Mouse (Mus musculus): ENCODE results near the gene Tef. TPM values are rescaled to one million over a fixed set of nuclear protein-coding genes. Genes with fewer than 3 reads are reported as not detected.

Gene Tef
- 100 to 1,000 TPM; 121 to 143 TPM for total RNA-seq (2021)

DNA sequence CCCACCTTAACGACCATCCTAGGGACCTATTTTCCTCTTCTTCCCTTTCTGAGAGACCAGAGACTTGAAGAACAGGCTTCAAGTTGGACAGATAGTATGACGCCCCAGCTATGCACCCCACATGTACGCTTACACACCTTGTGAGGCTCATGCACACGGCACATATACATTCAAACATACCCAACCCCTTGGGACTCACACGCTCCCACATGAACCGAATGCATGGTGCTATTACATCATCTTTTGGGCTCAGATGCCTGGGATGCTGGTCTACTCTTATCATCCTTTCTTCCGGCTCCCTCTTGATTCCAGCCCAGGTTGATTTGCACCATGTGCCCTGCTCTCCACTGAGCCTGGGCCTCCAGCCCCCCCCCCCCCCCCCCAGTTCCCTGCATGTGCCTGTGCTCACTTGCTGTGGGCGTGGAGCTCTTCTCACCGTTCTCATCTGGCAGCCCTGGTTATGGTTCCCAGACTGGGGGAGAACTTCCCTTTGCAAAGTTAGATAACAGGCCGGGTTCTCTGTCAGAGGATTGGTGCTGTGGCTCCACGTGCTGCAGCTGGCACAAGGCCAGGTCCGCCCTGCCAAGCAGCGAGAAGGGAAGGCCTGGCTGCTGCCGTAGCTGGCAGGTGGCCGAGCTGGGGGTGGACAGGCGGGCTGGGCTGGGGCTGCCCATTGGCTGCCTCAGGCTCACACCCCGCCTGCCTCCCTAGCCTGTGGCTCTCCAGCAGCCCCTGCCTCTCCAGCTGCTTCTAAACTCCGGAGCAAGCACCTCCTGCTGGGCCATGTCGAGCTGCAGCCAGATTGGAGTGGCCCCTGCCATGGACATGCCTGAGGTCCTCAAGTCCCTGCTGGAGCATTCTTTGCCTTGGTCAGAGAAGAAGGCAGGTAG is at the start of gene Tef:
Gene Tef (plus strand): TSS at position 421 of the 890 bp plus-strand sequence.
- peak; percentile 99 to 100 for DNase-seq (ENCODE audit: extremely low spot score in 1 of 2, low spot score in 2 of 2)
- intact Hi-C loops (cut with DNase I), result no loop called here

DNA sequence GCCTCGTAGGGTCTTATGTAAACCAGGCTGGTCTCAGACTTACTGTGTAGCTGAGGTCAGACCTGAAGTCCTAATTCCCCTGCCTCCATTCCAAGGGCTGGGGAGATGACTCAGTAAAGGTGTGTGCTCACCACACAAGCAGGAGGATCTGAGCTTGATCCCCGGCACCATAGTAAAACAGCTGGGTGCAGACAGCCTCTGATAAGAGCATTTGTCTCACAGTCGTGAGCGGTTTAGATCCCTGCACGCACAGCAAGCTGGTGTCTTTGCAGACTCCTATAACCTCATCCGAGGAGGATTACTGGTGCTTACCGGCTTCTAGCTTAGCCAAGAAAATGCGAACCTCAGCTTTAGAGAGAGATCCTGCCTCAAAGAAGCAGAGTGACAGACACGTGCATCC is 48.6 kb upstream of the Tef start:
- intact Hi-C loops (cut with DNase I), result no loop called here
- no peak for DNase-seq (ENCODE audit: extremely low spot score in 1 of 2, low spot score in 2 of 2)

DNA sequence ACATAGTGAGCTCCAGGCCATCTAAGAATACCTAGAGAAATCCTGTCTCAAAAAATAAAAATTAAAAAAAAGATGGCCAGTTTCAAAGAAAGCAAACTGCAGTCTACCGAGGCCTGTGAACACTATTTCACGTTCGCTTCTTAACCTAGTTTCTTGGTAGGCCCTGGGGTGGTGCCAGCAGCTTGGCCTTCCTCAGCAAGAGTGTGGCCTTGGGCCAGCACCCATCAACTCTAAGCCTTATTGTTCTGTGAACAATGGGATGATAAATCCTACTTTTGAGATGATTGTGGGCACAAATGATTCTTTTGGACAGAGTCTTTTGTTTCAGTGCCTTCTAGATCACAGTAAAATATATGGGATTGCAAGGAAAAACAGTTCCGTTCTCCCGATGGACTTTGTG is 43.5 kb upstream of the Tef start:
- intact Hi-C loops (cut with DNase I), result no loop called here

DNA sequence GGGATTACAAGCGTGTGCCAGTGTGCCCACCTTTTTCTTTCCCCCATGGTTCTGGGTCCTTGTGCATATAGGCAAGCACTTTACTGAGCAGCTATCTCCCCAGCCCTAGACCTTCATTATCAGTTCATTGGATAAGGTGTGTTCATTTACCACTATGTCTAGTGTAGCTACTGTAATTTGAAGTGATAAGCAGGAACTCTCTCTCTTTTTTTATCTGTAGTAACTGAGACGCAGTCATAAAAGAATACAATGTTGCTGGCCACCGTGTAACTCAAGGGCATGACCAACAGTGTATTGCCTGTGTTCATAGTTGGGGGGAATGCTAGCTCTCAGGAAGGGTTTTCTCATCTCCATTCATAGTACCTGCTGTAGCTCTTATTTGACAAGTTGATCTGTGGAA is 42.7 kb upstream of the Tef start:
- intact Hi-C loops (cut with DNase I), result no loop called here
- DNase-seq (ENCODE audit: extremely low spot score in 1 of 2, low spot score in 2 of 2), result no peak

More for the DNA sequence above, 43.5 kb upstream of the Tef start:
- no peak for DNase-seq (ENCODE audit: extremely low spot score in 1 of 2, low spot score in 2 of 2)

DNA sequence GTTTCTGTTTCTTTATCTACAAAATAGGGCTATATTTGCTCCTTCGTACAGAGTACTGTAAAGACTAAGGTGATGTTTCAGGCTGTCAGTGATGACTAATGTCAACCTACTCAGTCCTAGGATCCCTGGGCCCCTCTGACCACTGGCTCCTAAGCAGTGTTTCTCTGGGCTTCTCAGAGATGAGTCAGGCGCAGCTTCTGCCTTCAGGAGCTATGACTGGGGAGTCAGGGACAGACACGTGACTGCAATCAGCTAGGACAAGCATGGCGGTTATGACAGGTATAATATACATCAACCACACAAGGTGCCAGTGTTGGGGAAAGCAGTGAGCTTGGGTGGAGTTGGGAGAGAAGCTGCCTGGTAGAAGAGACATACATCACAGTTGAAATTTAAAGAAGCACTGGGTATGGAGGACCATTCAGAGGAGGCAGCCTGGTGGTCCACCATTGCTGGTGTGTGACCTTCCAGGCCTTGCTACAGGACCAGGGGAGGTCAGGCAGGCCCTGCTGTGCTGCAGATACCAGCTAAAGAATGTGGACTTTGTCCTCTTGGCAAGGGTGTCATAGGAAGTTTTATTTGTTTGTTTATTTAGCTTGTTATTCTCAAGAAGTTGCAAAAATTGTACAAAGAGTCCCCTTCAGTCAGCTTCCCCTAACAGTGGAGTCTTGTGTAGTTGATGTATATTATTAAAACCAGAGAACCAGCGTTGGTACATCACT is 41.7 kb upstream of the Tef start:
- intact Hi-C loops (cut with DNase I), result no loop called here
- DNase-seq (ENCODE audit: extremely low spot score in 1 of 2, low spot score in 2 of 2), result no peak

DNA sequence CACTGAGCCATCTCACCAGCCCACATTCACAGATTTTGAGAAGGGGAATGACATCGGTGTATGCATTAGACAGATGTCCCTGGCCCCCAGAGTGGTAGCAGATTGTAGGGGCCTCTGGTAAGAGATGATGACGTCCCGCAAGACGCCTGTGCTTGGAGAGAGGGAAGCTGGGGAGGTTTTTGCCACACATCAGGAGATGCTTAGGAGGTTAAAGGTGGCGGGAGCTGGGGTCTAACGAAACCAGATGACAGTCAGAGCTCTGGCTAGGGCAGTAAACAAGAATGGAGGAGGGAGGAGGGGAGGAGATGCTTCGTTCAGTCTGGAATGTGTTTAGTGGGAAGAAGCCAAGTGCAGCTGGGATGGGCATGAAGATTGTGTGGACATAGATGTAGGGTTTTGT is 40.8 kb upstream of the Tef start:
- no peak for DNase-seq (ENCODE audit: extremely low spot score in 1 of 2, low spot score in 2 of 2)

DNA sequence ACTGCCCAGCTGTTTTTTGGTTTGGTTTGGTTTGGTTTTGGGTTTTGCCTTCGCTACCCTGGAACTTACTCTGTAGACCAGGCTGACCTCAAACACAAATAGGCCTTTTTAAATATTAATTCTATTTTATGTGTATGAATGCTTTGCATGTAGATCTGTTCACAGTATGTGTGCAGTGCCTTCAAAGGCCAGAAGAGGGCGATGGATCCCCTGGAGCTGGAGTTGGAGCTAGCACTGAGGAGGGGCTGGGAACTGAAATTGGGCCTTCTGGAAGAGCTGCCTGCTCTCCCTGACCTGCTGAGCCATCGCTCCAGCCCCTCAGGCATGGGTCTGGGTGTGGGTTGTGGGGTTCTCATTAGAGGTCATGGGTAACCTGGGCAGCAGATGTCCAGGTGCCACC is 40.3 kb upstream of the Tef start:
- intact Hi-C loops (cut with DNase I), result no loop called here
- DNase-seq (ENCODE audit: extremely low spot score in 1 of 2, low spot score in 2 of 2), result no peak

More for the DNA sequence above, 40.8 kb upstream of the Tef start:
- intact Hi-C loops (cut with DNase I), result no loop called here

DNA sequence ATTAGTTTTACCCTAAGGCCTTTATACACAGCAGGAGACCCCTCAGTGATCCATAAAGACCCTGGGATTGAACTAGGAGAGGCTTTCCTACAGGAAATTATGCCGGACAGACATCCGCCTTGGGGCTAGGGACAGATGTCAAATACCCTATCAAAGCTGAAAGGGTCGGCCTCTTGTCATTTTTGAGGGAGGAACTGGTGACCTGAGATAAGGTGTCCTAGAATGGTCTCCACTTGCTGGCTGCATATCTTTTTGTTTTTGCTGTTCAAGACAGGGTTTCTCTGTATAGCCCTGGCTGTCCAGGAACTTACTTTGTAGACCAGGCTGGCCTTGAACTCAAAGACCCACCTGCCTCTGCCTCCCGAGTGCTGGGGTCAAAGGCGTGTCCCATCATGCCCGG is 37.6 kb upstream of the Tef start:
- no peak for DNase-seq (ENCODE audit: extremely low spot score in 1 of 2, low spot score in 2 of 2)
- intact Hi-C loops (cut with DNase I), result no loop called here

DNA sequence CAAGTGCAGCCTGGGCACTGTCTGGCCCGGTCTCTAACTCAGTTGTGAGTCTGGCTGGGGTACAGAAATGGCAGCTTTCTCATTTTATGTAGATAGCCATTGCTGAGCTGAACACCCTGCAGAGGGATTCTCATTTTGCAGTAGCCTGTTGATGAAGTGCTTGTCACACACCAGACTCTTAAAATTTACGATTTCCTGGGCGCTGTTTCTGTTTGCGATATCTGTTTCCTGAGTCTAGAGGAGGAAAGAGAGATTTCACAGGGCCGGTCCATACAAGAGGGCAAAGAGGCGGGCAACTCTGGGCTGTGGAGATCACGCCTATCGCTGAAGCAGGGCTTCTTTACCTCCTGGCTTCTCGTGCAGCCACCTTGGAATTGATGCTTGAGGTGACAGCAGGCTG is 36.6 kb upstream of the Tef start:
- intact Hi-C loops (cut with DNase I), result no loop called here
- no peak for DNase-seq (ENCODE audit: extremely low spot score in 1 of 2, low spot score in 2 of 2)

DNA sequence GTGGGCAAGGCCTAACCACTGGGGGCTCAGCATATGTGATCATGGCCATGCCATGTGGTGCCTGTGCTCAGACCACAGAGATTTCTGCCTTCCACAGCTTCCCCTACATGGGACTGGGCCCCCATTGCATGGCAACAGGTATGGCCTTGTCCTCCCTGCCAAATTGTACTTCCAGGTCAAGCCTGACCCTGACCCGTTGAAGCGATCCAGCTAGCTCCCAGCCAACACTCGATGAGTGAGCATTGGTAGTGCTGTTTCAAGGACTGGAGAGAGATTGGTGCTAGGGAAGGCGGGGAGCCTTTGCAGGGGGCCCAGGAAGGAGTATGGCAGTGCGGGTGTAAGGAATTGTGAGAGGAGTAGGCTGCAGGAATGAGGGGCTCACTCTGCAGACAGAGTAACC is 35.8 kb upstream of the Tef start:
- intact Hi-C loops (cut with DNase I), result no loop called here
- DNase-seq (ENCODE audit: extremely low spot score in 1 of 2, low spot score in 2 of 2), result no peak

DNA sequence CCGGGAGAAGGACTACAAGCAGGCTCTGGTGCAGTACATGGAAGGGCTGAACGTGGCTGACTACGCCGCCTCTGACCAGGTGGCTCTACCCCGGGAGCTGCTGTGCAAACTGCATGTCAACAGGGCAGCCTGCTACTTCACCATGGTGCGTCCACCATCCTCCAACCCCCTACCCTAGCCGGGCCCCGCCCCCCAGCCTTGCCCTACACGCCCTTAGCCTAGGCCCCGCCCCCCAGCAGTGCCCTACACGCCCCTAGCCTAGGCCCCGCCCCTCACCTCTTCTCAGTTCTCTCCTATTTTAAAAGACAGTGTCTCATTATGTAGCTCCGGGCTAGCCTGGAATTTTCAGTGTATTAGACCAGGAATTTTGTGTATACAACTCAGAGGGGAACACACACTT is 33.2 kb upstream of the Tef start:
- DNase-seq (ENCODE audit: extremely low spot score in 1 of 2, low spot score in 2 of 2), result no peak
- intact Hi-C loops (cut with DNase I), result no loop called here

DNA sequence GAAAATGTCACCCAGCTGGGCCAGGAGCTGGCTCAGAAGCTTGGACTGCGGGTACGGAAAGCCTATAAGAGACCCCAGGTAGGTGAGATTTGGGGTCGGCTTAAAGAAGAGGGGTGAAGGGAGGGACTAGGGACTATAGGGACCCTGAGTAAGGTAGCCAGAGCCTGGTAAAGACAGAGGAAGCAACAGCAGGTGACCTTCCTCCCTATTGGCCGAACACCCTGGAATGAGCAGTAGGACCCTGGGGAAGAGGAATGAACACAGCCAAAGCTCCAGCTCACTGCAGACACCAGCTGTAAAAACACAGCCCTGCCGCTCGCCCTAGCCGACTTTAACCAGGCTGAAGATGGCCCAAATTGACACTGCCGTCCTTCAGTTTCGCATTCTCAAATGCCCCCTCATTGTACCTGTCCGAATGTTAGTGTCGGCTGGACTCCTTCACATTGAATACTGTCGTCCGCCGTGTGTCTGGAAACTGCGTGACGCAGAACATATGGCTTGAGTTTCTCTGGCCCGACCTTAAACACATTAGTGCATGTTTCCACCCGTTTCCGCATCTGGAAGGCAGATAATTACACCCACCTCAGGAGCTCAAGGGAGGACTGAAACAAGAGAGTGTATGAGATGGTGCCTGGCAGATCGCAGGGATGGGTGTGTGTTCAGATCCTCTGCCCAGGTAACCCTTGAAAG is 29.6 kb upstream of the Tef start:
- DNase-seq (ENCODE audit: extremely low spot score in 1 of 2, low spot score in 2 of 2), result no peak
- intact Hi-C loops (cut with DNase I), result no loop called here

DNA sequence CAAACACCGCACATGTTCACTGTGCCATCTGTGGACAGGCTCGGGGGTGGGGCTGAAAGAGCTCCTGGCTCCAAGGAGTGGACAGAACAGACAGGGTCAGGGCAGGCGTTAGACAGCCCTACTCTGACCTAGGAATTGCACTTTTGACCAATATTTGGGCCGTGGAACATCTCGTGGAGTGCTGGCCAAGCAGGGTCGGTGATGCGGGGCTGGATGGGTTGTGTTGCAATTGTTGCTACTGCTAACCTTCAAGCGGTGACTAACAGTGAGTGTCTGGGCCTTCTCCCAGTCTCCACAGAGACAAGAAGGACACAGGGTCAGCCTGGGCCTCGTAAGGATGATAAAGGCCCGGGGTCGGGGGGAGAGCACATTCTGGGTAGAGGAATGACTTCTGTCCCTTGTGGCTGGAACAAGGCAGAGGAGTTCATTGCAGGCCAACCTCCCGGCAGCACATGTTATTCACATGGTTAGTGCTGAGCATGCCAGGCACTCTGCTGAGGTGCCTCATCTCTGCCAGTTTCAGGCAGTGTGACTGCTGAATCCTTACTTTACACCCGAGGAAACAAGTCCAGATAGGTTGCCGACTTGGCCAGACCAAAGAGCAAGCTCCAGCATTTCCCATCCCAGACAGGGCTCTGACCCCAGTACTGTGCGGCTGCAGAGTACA is 27.6 kb upstream of the Tef start:
- intact Hi-C loops (cut with DNase I), result no loop called here
- DNase-seq (ENCODE audit: extremely low spot score in 1 of 2, low spot score in 2 of 2), result no peak

DNA sequence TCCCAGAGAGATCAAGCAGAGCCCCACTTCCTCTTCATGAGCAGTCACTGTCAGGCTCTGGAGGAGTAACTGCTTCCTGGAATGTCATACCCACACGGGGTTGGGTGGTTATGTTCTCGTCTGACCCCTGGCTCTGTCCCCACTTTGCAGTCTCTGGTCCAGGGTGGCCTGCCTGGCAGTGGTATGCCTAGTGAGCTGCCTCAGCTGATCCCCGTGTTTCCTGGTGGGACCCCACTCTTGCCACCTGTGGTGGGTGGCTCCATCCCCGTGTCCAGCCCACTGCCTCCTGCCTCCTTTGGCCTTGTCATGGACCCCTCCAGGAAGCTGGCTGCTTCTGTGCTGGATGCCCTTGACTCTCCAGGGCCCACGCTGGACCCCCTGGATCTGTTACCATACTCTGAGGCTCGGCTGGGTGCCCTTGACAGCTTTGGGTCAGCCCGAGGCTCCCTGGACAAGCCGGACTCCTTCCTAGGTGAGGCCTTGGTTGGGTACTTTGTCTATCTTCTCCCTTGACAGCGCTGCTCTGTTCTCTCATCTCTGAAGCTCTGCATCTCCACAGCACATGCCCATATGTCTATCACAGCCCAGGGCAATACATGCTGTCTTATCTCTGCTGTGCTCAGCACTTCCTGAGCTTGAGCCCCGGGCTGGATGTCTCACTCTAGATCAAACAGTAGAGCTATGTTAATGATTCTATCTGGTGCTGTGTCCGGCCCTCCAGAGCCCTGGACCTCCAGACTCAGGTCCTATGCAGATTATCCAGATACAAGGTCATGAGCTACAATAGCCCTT is 25.4 kb upstream of the Tef start:
- DNase-seq (ENCODE audit: extremely low spot score in 1 of 2, low spot score in 2 of 2), result no peak
- intact Hi-C loops (cut with DNase I), result no loop called here

DNA sequence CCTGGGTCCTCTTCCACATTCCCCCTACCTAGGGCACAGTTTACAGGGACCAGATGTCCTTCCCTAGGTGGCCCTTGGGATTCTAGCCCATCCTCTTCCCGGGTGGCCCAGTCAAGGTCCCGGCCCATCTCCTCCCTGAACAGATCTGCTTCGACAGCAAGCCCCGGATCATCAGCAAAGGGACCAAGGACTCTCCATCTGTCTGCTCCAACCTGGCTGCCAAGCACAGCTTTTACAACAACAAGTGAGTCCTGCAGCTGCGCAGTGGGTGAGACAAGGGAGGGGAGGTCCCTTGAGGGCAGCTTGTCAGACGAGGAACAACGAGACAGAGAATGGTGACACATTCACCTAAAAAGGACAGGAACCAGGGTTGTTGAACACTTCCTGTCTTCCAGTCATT is 20.4 kb upstream of the Tef start:
- intact Hi-C loops (cut with DNase I), result no loop called here
- DNase-seq (ENCODE audit: extremely low spot score in 1 of 2, low spot score in 2 of 2), result no peak

DNA sequence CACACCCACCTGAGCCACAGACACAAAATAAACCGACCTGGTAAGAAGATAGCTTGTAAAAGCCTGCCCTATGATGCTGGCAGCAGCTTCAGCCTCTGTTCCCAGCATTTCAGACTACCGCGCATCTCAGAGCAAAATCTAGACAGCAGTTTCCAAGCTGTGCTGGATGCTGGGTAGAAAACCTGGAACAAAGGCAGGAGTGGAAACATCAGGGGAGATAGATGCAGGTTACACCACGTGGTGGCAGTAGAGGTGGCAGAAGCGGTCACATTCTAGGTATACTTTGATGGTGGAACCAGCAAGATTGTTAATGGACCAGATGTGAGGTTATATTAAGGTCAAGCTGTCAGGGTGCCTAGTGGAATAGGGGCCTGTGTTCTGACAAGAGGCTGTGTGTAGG is 17.5 kb upstream of the Tef start:
- intact Hi-C loops (cut with DNase I), result no loop called here
- no peak for DNase-seq (ENCODE audit: extremely low spot score in 1 of 2, low spot score in 2 of 2)

DNA sequence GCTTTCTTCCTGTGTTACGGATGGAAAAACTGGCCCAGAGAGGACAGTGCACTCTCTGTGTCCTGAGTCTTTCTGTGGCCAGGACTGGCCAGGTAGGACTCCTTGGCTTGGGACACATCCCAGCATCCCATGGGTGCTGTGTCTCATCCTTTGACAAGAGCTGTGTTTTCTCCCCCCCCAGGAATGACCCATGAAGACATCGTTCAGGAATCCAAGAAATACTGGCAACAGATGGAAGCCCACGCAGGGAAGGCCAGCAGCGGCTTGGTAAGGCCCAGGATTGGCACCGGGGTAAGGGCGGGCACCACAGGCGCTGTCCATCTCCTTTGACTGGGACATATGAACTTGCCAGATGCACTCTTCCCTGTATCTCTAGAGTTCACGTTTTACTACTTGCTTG is 16.5 kb upstream of the Tef start:
- intact Hi-C loops (cut with DNase I), result no loop called here
- DNase-seq (ENCODE audit: extremely low spot score in 1 of 2, low spot score in 2 of 2), result no peak

DNA sequence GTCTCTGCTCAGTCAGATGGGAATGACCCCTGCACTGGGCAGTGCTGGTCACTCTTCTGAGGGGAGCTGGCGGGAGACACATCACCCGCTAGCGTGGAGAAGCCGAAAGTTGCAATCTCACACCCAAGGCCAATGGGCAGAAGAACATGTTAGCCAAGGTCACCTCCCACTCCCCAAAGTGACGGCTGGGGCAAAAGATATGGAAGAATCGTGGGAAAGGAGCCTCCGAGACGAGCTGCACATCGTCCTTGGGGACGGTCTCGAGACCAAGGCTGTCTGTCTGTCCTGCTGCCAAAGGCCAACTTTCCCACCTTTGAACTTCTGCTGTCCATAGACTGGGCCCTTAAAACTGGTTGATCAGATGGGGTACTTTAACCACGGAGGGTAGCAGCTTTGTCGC is 14.7 kb upstream of the Tef start:
- intact Hi-C loops (cut with DNase I), result no loop called here

DNA sequence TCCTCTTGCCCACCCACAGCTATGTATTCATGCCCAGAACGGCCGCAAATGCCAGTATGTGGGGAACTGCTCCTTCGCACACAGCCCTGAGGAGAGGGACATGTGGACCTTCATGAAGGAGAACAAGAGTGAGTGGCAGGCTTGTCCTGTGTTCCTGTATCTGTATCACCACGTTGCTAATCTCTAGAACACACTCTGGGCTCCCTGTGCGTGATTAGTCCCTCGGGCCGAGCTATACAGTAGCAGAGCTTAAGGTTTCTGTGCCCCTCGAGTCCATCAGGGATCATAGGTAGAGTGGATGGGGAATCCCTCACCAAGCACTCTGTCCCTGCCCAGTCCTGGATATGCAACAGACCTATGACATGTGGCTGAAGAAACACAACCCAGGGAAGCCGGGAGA is 9.8 kb upstream of the Tef start:
- intact Hi-C loops (cut with DNase I), result no loop called here
- no peak for DNase-seq (ENCODE audit: extremely low spot score in 1 of 2, low spot score in 2 of 2)

More for the DNA sequence above, 14.7 kb upstream of the Tef start:
- no peak for DNase-seq (ENCODE audit: extremely low spot score in 1 of 2, low spot score in 2 of 2)

Data from left cerebral cortex, postnatal 10 days (tissue).